Mouse (Mus musculus) hindbrain, postnatal 0 days (tissue): Measurements from ENCODE around the gene Nrip3. TPM values are rescaled to one million over a fixed set of nuclear protein-coding genes. Genes with fewer than 3 reads are reported as not detected.

ENCODE experiments used
- ATAC-seq: fragments of 200-750 bp; cut with Nextera tagmentation; 2 replicates; pipeline ENCODE4 v1.8.0; 2017; ENCODE audit warnings: mild to moderate bottlenecking, moderate TSS enrichment, moderate library complexity
- DNase-seq: peaks from one replicate; pipeline ENCODE4 v3.0.0-alpha.2; 2015; ENCODE audit warnings: low spot score
- H3K27ac ChIP-seq: fragments of 300-500 bp; sonication (generic); 2 replicates; pipeline ENCODE4 v1.5.1; 2014; ENCODE audit warnings: mild to moderate bottlenecking
- H3K27me3 ChIP-seq: fragments of 300-500 bp; sonication (generic); 2 replicates; pipeline ENCODE4 v1.6.1; 2014; ENCODE audit warnings: low read length, mixed read lengths; ENCODE audit not compliant: insufficient read depth
- H3K36me3 ChIP-seq: fragments of 300-500 bp; sonication (generic); 2 replicates; pipeline ENCODE4 v1.6.1; 2014; ENCODE audit warnings: low read length, mixed read lengths; ENCODE audit not compliant: insufficient read depth
- H3K4me1 ChIP-seq: fragments of 300-500 bp; sonication (generic); 2 replicates; pipeline ENCODE4 v1.6.1; 2014; ENCODE audit warnings: antibody characterized with exemption, low read length, mixed read lengths; ENCODE audit not compliant: insufficient read depth
- H3K4me2 ChIP-seq: fragments of 300-500 bp; sonication (generic); 2 replicates; pipeline ENCODE4 v1.6.1; 2014; ENCODE audit warnings: low read depth, mild to moderate bottlenecking, low read length, moderate library complexity, mixed read lengths
- H3K4me3 ChIP-seq: fragments of 300-500 bp; sonication (generic); 2 replicates; pipeline ENCODE4 v1.5.1; 2014; ENCODE audit warnings: low read length
- H3K9ac ChIP-seq: fragments of 300-500 bp; sonication (generic); replicated peaks from 2 replicates; pipeline ENCODE4 v1.6.1; 2014; ENCODE audit warnings: mild to moderate bottlenecking, low read length, moderate library complexity, mixed read lengths
- H3K9me3 ChIP-seq: fragments of 300-500 bp; sonication (generic); 2 replicates; pipeline ENCODE4 v1.6.1; 2016; ENCODE audit warnings: low read length, mixed read lengths
- CTCF ChIP-seq: IDR thresholded peaks from 2 replicates; pipeline ENCODE4 v1.5.1; 2016; ENCODE audit warnings: antibody characterized with exemption, control low read depth, low read depth
- WGBS: fragments of 180-500 bp; shearing (Covaris S2); extraction: QIAGEN DNeasy Blood & Tissue Kit; methylation state at CpG from one replicate; pipeline ENCODE4 v1.1.7; 2014; 5-methylcytosine and 5-hydroxymethylcytosine counted together
- polyA plus RNA-seq: library from polyadenylated mRNA; unstranded; fragments of >200 nt; fragmentation: Nextera tagmentation; extraction: Ambion mirVana; gene quantifications from 2 replicates; pipeline ENCODE4 v1.2.1, GENCODE M21; 2015
- total RNA-seq: library from RNA; depleted of rRNA; stranded (reverse); fragments of >200 nt; gene quantifications from 2 replicates; pipeline ENCODE4 v1.2.3, GENCODE M21; 2014

Nrip3 gene
- total and polyA plus RNA-seq, 2 experiments from 2014 or later, result 24.4 TPM

DNA sequence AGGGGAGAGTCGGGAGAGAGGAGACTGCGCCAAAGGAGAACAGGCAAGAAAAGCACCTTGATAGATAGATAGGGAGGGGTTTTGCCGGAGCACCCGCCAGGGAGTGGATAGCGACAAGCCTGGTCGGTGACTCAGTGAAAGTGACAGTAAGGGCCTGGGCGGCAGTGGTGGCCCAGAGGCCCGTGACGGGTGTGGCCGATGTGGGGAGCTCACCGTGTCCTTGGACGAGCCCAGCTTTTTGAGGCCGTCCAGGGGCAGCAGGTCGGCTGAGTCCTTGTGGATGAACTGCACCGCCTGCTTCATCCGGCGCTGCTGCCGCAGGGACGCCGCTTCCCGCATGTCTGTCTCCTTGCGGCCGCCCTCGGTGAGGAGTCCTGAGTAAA lies 747 bp downstream of the Nrip3 start:
- H3K9ac ChIP-seq, result peak overlapping the region; percentile 64
- peaks cover 3% of the 10 kb centered on the region; the same call in 1 of the 2 replicates for H3K27me3 ChIP-seq
- DNase-seq, result no peak

DNA sequence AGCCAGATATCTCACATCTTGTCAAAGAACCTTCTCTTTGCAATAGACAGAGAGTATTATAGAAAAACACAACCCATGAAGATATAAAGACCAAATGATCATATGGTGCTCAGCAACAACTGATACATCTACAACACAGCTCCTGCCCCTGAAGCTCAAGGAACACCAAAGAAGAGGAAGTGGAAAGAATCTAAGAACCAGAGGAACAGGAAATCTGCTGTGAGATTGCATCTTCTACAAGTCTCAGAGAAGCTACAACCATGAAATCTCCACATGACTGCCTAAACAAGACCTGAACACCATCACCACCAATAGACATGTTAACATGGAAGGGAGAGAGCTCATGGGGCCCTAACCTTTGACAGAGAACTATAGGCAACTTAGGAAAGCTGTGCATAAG lies 9.6 kb downstream of the Nrip3 start:
- Histone ChIP-seq H3K9ac (no peak overlapping the region), H3K4me3 (no peak overlapping the region), H3K4me1 (no peaks in the 10 kb centered on the region), H3K27ac (no peak overlapping the region), H3K4me2 (no peak overlapping the region), H3K27me3 (no peaks in the 10 kb centered on the region), H3K36me3 (no peaks in the 10 kb centered on the region), H3K9me3 (no peaks in the 10 kb centered on the region)
- ATAC-seq (no peak), DNase-seq (no peak)
- TF ChIP-seq CTCF, result no peak

More for the DNA sequence above, 747 bp downstream of the Nrip3 start:
- Histone ChIP-seq H3K4me3 (peak overlapping the region; percentile 68), H3K4me1 (peaks cover 3% of the 10 kb centered on the region; the same call in 1 of the 2 replicates), H3K36me3 (no peaks in the 10 kb centered on the region), H3K9me3 (no peaks in the 10 kb centered on the region), H3K27ac (peak overlapping the region; percentile 48; the same call in 1 of the 2 replicates), H3K4me2 (peak overlapping the region; percentile 90)
- WGBS, result under 1% methylated on average over 24 of the region's 24 CpGs
- peak; percentile 64 for ATAC-seq
- no peak for TF ChIP-seq CTCF

DNA sequence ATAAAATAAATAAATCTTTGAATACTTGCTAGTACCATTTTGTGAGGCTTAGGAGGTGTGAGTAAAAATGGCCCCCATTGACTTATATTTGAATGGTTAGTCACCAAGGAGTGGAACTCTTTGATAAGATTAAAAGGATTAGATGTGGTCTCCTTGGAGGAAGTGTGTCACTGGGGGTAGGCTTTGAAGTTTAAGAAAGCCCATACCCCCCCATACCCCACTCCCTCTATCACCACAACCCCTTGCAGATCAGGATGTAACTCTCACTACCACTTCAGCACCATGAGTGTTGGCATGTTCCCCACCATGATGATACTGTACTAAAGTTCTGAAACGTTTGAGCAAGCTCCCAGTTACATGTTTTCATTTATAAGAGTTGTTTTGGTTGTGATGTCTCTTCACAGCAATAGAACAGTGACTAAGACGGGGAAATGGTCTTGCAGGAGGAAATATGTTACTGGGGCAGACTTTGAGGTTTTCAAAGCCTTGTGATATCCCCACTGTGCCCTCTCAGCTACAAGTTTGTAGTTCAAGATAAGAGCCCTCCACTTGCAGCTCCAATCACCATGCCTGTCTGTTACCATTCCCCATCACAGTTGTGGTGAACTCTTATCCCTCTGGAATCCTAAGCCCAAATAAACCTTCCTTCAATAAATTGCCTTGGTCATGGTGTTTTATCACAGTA lies 13.0 kb downstream of the Nrip3 start:
- no peaks in the 10 kb centered on the region for H3K4me1 ChIP-seq
- H3K27ac ChIP-seq, result no peak overlapping the region
- no peak overlapping the region for H3K9ac ChIP-seq
- no peaks in the 10 kb centered on the region for H3K36me3 ChIP-seq
- H3K4me2 ChIP-seq, result no peak overlapping the region
- DNase-seq (no peak), ATAC-seq (no peak)
- no peaks in the 10 kb centered on the region for H3K27me3 ChIP-seq
- no peak overlapping the region for H3K4me3 ChIP-seq
- WGBS, result 59% methylated on average over 2 of the region's 2 CpGs
- TF ChIP-seq CTCF, result no peak
- H3K9me3 ChIP-seq, result no peaks in the 10 kb centered on the region

DNA sequence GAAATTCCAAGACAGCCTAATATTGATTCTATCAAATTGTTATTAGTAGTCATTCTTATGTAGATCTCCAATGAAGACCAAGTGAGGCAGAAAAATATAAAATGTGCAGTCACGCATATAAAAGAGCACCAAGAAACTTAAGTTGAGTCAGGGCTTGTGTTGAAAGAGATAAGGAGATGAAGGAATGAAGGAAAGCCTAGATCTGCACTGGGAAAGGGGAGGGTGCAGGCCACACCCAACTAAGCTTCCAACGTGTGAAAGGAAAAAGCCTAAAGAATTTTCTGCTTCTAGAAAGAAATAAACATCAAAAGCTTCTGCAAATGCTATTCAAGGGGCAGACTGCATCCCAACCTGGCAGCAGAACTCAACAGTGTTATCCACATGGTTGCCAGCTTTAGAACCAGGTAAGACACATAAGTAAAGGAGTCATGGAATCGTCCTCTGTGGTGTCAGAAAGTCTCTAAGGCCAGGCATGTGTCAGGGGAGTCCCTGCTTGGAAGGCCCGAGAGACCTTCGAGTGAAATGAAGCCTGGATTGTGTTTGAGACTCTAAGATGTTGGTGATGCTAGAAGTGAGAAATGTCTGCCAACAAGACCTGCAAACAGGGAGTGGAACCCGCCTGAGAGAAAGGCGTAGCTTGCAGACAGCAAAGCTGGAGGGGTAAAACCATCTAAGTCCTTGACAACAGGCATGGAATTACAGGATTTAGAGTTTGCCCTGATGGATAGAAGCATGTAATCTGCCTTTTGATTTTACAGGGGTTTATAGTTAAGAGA lies 14.1 kb downstream of the Nrip3 start:
- ATAC-seq, result no peak
- 89% methylated on average over 7 of the region's 7 CpGs for WGBS
- TF ChIP-seq CTCF, result no peak
- Histone ChIP-seq H3K9ac (no peak overlapping the region), H3K27me3 (no peaks in the 10 kb centered on the region), H3K27ac (no peak overlapping the region), H3K4me1 (no peaks in the 10 kb centered on the region), H3K36me3 (no peaks in the 10 kb centered on the region), H3K4me2 (no peak overlapping the region), H3K9me3 (no peaks in the 10 kb centered on the region), H3K4me3 (no peak overlapping the region)
- DNase-seq, result no peak

- ATAC-seq, result no peak
- Histone ChIP-seq H3K4me2 (no peak overlapping the region), H3K9ac (no peak overlapping the region), H3K27me3 (no peaks in the 10 kb centered on the region), H3K4me1 (no peaks in the 10 kb centered on the region), H3K27ac (no peak overlapping the region), H3K4me3 (no peak overlapping the region), H3K9me3 (no peaks in the 10 kb centered on the region), H3K36me3 (no peaks in the 10 kb centered on the region)
- WGBS, result 65% methylated on average over 2 of the region's 2 CpGs
- no peak for TF ChIP-seq CTCF
- no peak for DNase-seq
Measured at GRCm38 (mm10) chr7:109764009-109764408, 17.8 kb downstream of the Nrip3 start.

GRCm38 (mm10) chr7:109756291-109756690 lies 25.5 kb downstream of the Nrip3 start:
- no peak overlapping the region for H3K4me3 ChIP-seq
- H3K4me2 ChIP-seq, result no peak overlapping the region
- peaks cover 1% of the 10 kb centered on the region; the same call in 1 of the 2 replicates for H3K4me1 ChIP-seq
- no peak overlapping the region for H3K9ac ChIP-seq
- H3K27ac ChIP-seq, result no peak overlapping the region
- H3K9me3 ChIP-seq, result no peaks in the 10 kb centered on the region
- H3K36me3 ChIP-seq, result no peaks in the 10 kb centered on the region
- ATAC-seq, result no peak
- no peak for TF ChIP-seq CTCF
- H3K27me3 ChIP-seq, result no peaks in the 10 kb centered on the region
- no peak for DNase-seq
- WGBS, result 94% methylated on average over 3 of the region's 3 CpGs

DNA sequence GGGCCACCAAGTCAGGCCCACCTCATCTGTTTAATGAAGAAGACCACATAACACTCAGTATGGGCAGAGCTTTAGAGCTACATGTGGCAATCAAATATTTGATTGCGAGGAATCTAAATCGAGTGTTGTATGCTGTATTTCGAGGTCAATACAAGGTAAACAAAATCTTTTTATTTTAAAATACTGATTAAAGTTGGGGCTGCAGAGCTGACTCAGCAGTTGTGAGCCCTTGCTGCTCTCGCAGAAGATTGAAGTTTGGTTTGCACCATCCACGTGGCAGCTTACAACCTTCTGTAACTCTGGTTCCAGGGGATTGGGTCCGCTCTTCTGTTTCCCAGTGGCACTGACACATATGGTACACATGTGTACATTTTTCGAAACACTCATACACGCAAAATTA lies 27.8 kb downstream of the Nrip3 start:
- no peak overlapping the region for H3K4me2 ChIP-seq
- peaks cover 3% of the 10 kb centered on the region; the same call in 1 of the 2 replicates for H3K4me1 ChIP-seq
- no peaks in the 10 kb centered on the region; the same call in 1 of the 2 replicates for H3K36me3 ChIP-seq
- 95% methylated on average over 8 of the region's 8 CpGs for WGBS
- H3K9ac ChIP-seq, result no peak overlapping the region
- no peaks in the 10 kb centered on the region for H3K9me3 ChIP-seq
- H3K27ac ChIP-seq, result no peak overlapping the region
- DNase-seq (no peak), ATAC-seq (no peak)
- no peak overlapping the region for H3K4me3 ChIP-seq
- H3K27me3 ChIP-seq, result no peaks in the 10 kb centered on the region
- no peak for TF ChIP-seq CTCF
